Mouse (Mus musculus): ENCODE data around the gene Slc24a3. TPM values are rescaled to one million over a fixed set of nuclear protein-coding genes. Genes with fewer than 3 reads are reported as not detected.

The Slc24a3 gene
- total and polyA plus RNA-seq, 3 experiments: 12.1 to 26.2 (median 21.1) TPM

- DNase-seq: peak; percentile 79
These were observed 116.2 kb downstream of the Slc24a3 start for GRCm38 (mm10) chr2:145283746-145284145.

GRCm38 (mm10) chr2:145288501-145288900 is 120.9 kb downstream of the Slc24a3 start:
- peak; percentile 5 for DNase-seq

GRCm38 (mm10) chr2:145291473-145291872 is 123.9 kb downstream of the Slc24a3 start:
- DNase-seq: no peak

GRCm38 (mm10) chr2:145292196-145292595 is 124.6 kb downstream of the Slc24a3 start:
- DNase-seq: no peak

GRCm38 (mm10) chr2:145292816-145293215 is 125.3 kb downstream of the Slc24a3 start:
- no peak for DNase-seq

GRCm38 (mm10) chr2:145296906-145297305 is 129.4 kb downstream of the Slc24a3 start:
- DNase-seq: no peak

- no peak for DNase-seq
These were observed 132.6 kb downstream of the Slc24a3 start for GRCm38 (mm10) chr2:145299914-145300699.

- DNase-seq: no peak
These were observed 139.8 kb downstream of the Slc24a3 start for GRCm38 (mm10) chr2:145307231-145307883.

- no peak for DNase-seq
These were observed 151.4 kb downstream of the Slc24a3 start for GRCm38 (mm10) chr2:145318916-145319315.

- no peak for DNase-seq
These were observed 153.7 kb downstream of the Slc24a3 start for GRCm38 (mm10) chr2:145321287-145321686.

- DNase-seq: no peak
These were observed 154.2 kb downstream of the Slc24a3 start for GRCm38 (mm10) chr2:145321755-145322154.

- no peak for DNase-seq
These were observed 156.9 kb downstream of the Slc24a3 start for GRCm38 (mm10) chr2:145324477-145324876.

GRCm38 (mm10) chr2:145325852-145326251 is 158.3 kb downstream of the Slc24a3 start:
- no peak for DNase-seq

GRCm38 (mm10) chr2:145326544-145326943 is 159.0 kb downstream of the Slc24a3 start:
- no peak for DNase-seq

GRCm38 (mm10) chr2:145329756-145330155 is 162.2 kb downstream of the Slc24a3 start:
- DNase-seq: no peak

GRCm38 (mm10) chr2:145331525-145331924 is 164.0 kb downstream of the Slc24a3 start:
- DNase-seq: no peak

- DNase-seq: no peak
These were observed 165.9 kb downstream of the Slc24a3 start for GRCm38 (mm10) chr2:145333466-145333865.

- no peak for DNase-seq
These were observed 168.9 kb downstream of the Slc24a3 start for GRCm38 (mm10) chr2:145336406-145336805.

GRCm38 (mm10) chr2:145340816-145341215 is 173.3 kb downstream of the Slc24a3 start:
- DNase-seq: no peak

- no peak for DNase-seq
These were observed 175.4 kb downstream of the Slc24a3 start for GRCm38 (mm10) chr2:145342956-145343355.

- no peak for DNase-seq
These were observed 177.0 kb downstream of the Slc24a3 start for GRCm38 (mm10) chr2:145344521-145344920.

- DNase-seq: no peak
These were observed 186.2 kb downstream of the Slc24a3 start for GRCm38 (mm10) chr2:145353801-145354200.

GRCm38 (mm10) chr2:145358236-145358942 is 190.8 kb downstream of the Slc24a3 start:
- no peak for DNase-seq

Measured in adrenal gland, adult 2 months (tissue).